Mouse (Mus musculus): ENCODE measurements around the gene Atg4c.
A peak's percentile ranks its signal among the peaks of the same experiment; 100 is the strongest.

Gene Atg4c

GRCm38 (mm10) chr4:99193810-99194582 lies at the start of gene Atg4c:
Gene Atg4c, plus strand, starts transcription at chr4:99193934.
- DNase-seq (ENCODE audit: low spot score), result peak; percentile 61

DNA sequence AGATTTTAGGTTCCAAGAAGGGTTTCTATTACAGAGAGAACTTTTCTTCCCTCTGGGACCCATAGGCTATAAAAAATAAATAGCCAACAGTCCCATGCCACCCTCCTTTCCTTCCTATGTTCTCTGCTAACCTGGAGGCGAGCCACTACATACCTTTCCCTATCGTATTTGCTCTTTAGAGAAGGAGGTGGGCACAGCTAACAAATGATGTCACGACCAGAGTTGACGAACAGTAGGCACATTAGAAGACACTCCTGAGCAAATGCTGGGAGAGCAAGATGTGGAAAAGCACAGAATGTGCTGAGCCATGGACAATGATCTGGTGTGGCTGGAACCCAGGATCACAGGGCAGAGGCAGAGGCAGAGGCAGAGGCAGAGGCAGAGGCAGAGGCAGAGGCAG lies 42.3 kb upstream of the Atg4c start:
- no peak for DNase-seq (ENCODE audit: low spot score)

GRCm38 (mm10) chr4:99151885-99152558 lies 41.7 kb upstream of the Atg4c start:
- no peak for DNase-seq (ENCODE audit: low spot score)

- DNase-seq (ENCODE audit: low spot score), result no peak
These were observed 37.0 kb upstream of the Atg4c start for GRCm38 (mm10) chr4:99156641-99157307.

DNA sequence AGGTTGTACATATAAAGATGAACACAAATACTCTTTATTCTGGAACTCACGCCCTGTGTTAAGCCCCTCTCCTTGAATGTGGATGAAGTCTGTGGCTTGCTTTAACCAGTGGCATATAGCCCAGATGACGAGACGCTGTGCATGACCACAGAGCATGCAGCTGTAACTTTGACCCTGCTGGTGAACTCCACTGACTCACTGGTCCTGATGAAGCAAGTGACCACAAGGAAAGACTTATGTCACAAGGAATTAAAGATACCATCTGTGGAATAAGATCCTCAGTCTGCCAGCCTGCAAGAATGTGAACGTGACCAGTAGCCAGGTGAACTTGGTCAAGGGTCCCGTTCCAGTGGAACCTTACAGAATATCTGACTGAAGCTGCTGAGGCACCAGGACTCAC lies 35.2 kb upstream of the Atg4c start:
- DNase-seq (ENCODE audit: low spot score), result no peak

DNA sequence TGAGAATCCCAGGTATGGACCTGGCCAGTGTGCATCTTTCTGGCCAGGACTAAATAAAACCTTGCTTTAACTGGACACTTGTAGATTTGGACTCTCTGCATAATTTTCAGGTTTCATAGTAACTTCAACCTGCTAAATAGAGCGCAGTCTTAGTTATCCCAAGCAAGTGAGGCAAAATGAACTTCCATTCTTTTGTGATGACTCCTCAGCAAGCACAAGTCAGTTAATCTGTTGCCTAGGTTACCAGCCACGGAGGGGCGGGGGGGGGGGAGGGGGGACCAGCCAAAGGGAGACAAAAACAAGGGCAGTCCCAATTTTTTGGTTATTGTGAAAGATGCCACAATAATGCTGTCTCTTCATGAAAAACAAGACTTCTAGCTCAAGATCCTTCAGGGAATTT lies 33.3 kb upstream of the Atg4c start:
- DNase-seq (ENCODE audit: low spot score), result no peak

- DNase-seq (ENCODE audit: low spot score), result no peak
These were observed 32.8 kb upstream of the Atg4c start for GRCm38 (mm10) chr4:99160899-99161298.

DNA sequence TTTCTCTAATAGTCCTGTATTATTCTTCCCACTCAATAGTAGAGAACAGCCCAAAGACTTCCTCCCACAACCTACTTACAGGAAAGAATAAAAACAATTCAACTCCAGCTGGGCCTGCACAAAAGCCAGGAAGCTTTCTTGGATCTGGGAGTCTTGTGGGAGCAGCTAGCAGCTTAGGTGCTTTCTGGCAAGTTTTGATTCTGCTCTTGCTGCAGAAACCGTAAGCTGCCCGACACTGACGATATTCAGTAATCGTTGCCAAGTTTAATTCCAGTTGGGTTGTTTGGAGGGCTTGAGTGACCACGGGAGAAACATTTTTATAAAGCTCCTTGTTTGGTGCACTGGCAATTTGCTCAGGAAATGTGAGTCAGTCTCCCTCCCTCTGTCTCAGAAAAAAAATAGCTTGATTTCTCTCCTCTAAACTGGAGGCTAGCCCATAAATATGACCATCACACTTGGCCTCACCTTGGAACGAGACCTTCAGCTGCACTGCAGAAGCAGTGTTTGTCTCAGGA lies 32.2 kb upstream of the Atg4c start:
- no peak for DNase-seq (ENCODE audit: low spot score)

DNA sequence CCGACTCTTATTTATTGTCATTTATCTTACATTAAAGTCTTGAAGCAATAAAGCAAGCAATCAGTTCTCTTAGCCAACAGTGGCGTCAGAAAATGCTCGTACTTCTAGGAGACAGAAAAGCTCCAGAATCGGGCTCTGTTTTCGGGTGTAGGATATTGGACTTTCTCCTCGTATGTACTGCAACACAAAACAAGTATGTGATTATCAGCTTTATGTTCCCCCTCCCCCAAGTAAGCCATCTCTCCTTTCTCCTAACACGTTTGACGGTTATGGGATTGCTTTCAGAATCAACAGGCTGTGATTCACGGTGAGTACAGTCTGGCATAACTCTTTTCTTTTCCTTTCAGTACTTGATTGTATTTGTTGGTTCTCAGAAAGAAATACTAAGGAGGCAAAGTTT lies 30.7 kb upstream of the Atg4c start:
- DNase-seq (ENCODE audit: low spot score), result no peak

DNA sequence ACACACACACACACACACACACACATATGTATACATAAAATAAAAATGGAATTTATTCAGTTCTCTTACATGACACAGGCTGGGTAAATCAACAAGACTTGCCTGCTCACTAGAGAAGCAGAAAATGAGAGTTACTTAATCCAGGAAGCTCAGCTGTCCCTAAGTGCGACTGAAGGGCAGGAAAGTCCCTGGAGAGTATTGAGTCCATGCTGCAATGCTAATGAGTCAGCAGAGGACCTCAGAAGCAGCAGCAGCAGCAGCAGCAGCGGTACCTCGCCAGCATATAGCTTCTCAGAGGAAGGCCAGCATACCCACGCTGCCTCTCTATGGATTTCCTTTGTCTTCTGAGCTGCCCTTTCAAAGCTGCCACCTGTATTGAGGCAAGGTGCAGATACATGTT lies 30.2 kb upstream of the Atg4c start:
- no peak for DNase-seq (ENCODE audit: low spot score)

- no peak for DNase-seq (ENCODE audit: low spot score)
These were observed 24.9 kb upstream of the Atg4c start for GRCm38 (mm10) chr4:99168869-99169268.

DNA sequence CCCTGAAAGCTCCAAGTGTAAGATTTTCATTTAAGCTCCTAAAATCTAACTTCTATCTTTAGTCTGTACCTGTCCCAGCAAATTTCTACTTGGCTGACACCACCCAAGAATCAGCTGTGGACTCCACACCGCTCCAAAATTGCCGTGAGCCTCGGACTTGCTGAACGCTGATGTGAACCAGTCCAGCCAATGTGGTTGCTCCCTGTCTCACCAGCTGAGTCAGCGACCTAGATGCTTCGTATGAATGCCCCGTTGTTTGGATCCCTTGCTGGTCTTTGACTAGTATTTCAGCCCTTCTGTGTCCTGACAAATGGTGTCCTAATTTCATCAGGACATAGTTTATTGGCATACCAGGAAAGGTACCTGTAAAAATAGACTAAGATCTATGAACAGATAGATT lies 19.5 kb upstream of the Atg4c start:
- DNase-seq (ENCODE audit: low spot score), result no peak

DNA sequence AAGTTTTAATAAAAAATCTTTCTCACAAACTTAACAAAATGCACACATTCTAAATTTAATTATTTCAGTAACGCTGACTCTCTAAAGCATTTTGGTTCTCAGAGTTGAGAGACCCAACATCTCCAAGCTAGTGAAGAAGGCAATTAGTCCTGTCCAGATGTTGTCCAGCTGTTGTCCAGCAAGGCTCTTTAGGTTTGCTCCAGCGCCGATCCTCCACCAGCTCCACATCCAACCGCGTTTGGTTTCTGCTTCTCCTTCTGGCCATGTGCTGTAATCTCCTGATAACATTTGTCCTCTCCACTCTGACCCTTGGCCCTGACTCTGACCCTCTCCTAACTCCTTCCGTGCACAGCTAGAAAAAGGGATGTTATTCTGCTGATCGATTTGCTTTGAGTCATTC lies 16.9 kb upstream of the Atg4c start:
- DNase-seq (ENCODE audit: low spot score), result no peak

DNA sequence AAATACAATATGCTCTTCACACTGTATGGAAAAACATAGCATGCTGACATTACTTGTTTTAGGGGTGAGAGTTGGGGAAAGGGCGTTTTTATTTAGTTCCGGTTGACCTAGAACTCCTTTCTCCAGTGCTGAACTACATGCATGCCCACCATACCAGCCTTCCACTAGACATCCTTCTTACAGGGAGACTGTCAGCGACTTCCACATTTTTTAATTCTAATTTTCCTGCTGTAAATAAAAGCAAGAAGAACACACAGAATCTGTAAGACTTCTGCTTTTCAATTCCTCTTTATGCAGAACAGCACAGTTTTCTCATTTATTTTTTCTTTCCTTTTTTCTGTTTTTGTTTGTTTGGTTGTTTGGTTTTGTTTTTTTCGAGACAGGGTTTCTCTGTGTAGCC lies 16.5 kb upstream of the Atg4c start:
- no peak for DNase-seq (ENCODE audit: low spot score)

DNA sequence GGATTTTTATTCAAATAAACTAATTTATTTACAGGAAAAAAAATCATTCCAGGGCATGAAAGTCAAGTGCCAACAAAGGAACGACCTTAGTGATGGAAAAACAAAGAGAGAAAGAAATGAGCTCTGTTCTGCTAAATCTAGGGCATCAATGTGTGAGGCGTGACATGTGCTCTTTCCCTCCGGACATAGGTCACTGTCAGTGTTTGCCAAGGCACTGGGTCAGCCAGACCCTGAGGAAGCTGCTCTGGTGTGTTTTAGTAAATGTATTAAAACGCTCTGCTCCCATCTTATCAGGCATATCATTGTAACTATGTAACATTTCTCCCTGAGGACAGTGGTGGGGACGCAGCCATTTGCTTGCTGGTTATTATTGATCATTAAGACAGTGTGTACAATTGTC lies 14.9 kb upstream of the Atg4c start:
- DNase-seq (ENCODE audit: low spot score), result no peak

- no peak for DNase-seq (ENCODE audit: low spot score)
These were observed 14.2 kb upstream of the Atg4c start for GRCm38 (mm10) chr4:99179446-99180120.

DNA sequence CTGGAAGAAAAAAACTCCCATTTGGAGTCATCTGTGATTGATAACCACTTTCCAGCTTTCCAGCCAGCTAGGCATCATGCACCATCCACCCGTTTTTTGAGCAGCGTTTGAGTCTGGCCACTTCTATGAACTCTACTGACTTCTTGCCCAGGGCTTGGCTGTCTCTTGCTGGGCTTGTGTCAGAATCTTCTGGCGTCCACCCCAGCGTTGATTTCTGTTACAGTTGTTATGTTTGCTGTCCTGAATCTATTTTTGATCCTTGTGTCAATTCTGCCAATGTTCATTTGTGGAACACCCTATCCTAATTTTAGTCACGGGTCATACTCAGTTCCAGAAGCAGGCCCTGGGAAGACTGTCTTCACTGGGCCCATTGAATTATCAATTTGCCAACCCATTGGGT lies 12.8 kb upstream of the Atg4c start:
- no peak for DNase-seq (ENCODE audit: low spot score)

GRCm38 (mm10) chr4:99181739-99182419 lies 11.9 kb upstream of the Atg4c start:
- no peak for DNase-seq (ENCODE audit: low spot score)

DNA sequence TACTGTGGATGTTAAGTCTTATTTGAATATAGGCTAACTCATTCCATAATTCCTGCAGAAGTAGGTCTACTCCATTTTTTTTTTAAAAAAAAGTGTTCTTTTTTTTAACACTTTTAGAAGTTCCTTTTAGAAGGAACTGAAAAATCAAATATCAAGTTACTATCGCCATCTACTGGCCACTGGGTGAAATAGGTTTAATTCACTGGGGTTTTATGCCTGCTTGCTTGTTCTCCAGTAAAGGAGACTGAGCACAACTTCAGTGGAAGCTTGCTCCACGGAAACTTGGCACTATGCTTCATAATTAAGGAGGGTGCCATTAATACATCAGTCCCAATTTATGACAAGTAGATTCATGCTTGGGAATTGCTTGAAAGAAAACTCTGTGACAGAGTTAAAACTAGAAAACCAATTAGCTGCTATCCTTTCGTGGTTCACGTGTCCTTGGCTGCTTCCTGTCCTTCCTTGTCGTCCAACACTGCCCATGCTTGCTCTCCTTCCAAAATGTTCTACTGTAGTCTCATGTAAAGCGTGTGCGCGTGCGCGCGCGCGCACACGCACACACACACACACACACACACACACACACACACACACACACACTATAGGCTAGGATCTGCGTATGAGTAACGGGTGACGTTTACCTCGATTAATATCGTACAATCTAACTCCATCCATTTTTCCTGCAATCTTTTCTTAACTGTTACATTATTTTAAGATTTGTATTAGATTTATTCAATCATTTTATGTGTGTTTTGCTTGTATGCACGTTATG lies 10.9 kb upstream of the Atg4c start:
- DNase-seq (ENCODE audit: low spot score), result no peak

DNA sequence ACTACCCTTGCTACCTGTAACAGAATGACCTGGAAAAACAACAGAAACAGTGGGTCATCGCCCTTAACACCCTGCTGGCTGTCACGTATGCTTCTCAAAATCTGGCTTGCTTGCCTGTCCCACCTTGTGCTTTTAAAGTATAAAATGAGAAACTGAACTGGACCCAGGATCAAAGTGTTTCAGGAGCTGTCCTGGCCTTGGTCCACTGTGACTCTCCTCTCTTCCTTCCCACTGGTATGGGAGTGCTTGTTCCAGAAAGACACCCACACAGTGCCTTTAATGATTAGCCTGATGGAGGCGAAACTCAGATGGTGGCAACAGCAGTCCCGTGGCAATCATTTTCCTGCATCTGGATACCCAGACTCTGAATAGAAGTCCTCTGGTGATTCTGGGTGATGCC lies 9.1 kb upstream of the Atg4c start:
- no peak for DNase-seq (ENCODE audit: low spot score)

GRCm38 (mm10) chr4:99185305-99185704 lies 8.4 kb upstream of the Atg4c start:
- DNase-seq (ENCODE audit: low spot score), result no peak

All from spleen, adult 12 weeks (tissue).